Mouse (Mus musculus): ENCODE results near the gene Clock. TPM values are rescaled to one million over a fixed set of nuclear protein-coding genes. Genes with fewer than 3 reads are reported as not detected.

Gene Clock
- polyA plus RNA-seq, 1 experiment = 25.3 TPM

- 20% methylated on average over 2 of the region's 2 CpGs for WGBS
- no peak overlapping the region for H3K27ac ChIP-seq (ENCODE audit: insufficient read depth, low read length)
- TF ChIP-seq CTCF (IDR thresholded peaks at IDR 0.05; ENCODE audit: borderline replicate concordance, insufficient read depth, low read depth, low read length) = no peak
- TF ChIP-seq POLR2A (IDR thresholded peaks at IDR 0.05; ENCODE audit: borderline replicate concordance, insufficient read depth, low read length) = no peak
- no peaks in the 10 kb centered on the region for H3K27me3 ChIP-seq (ENCODE audit: control insufficient read depth, insufficient read depth, low read length)
- no peak overlapping the region for H3K4me3 ChIP-seq (replicated peaks; ENCODE audit: insufficient read depth, low read depth, low read length)
- no peak for DNase-seq
- no peaks in the 10 kb centered on the region for H3K4me1 ChIP-seq (ENCODE audit: control insufficient read depth, insufficient read depth, low read length)
Observed at GRCm38 (mm10) chr5:76327296-76327695, 22.7 kb upstream of the Clock start.

DNA sequence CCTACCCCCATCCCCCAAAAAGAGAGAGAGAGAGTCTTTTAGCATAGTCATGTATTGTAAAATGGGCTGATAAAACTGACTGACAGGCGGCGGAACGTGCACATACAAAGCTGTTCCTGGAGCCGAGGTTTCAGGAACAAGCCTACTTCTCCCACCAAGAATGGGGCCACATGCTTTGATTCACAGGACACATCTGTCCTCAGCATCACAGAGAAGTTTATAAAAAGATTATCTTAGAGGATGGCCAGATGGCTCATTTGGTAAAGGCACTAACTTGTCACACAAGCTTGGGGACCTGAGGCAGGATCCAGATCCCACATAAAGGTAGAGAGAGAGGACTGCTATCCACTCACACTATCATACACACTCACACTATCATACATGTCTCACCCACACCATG lies 20.5 kb upstream of the Clock start:
- H3K4me3 ChIP-seq (replicated peaks; ENCODE audit: insufficient read depth, low read depth, low read length) = no peak overlapping the region
- no peak for TF ChIP-seq CTCF (IDR thresholded peaks at IDR 0.05; ENCODE audit: borderline replicate concordance, insufficient read depth, low read depth, low read length)
- no peak for TF ChIP-seq POLR2A (IDR thresholded peaks at IDR 0.05; ENCODE audit: borderline replicate concordance, insufficient read depth, low read length)
- 91% methylated on average over 4 of the region's 4 CpGs for WGBS
- H3K4me1 ChIP-seq (ENCODE audit: control insufficient read depth, insufficient read depth, low read length) = no peaks in the 10 kb centered on the region
- H3K27ac ChIP-seq (ENCODE audit: insufficient read depth, low read length) = no peak overlapping the region
- no peak for DNase-seq
- no peaks in the 10 kb centered on the region for H3K27me3 ChIP-seq (ENCODE audit: control insufficient read depth, insufficient read depth, low read length)

DNA sequence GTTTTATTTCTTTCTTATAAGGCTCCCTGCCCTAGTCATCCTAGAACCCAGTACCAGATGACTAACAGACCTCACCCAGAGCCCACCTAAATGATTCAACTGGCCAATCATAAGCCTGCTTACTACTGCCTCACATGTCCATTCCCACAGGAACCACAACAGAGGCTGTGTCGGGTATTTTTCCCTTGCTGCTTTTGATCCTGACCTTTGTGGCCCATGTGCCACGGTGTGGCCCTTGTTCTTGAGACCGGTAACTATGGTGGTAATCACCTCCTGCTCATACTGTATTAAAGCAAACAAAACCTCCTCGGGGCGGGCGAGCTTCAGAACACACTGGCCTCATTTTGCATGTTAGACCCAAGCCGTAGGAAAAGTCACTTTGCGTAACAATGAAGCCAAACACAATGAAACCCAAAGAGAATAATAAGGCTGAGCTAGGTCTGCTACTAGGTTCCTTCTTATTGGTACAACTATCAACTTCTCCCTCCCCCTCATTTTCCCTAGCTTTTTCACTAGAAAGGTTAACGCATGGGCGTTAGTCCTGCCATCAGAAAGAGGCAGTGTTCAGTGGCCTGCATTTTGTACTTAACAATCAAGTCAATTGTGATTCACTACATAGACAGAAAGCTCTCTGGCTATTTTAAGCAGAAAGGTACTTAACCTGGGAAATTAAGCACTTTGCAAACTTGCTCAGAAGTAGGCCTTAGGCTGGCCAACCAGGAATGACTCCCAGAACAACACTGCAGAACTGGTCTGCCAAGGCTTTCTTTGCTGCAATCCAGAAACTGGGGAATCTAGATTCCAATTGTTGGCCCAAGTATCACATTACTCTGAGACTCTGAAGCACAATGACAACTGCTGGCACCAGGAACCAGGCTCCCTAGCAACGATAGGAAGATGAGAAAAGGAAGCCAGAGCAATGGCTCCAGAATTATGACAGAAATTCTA lies 16.9 kb upstream of the Clock start:
- TF ChIP-seq POLR2A (IDR thresholded peaks at IDR 0.05; ENCODE audit: borderline replicate concordance, insufficient read depth, low read length) = no peak
- TF ChIP-seq CTCF (IDR thresholded peaks at IDR 0.05; ENCODE audit: borderline replicate concordance, insufficient read depth, low read depth, low read length) = no peak
- H3K4me1 ChIP-seq (ENCODE audit: control insufficient read depth, insufficient read depth, low read length) = no peaks in the 10 kb centered on the region
- 40% methylated on average over 11 of the region's 11 CpGs for WGBS
- DNase-seq = no peak
- no peaks in the 10 kb centered on the region for H3K27me3 ChIP-seq (ENCODE audit: control insufficient read depth, insufficient read depth, low read length)
- H3K27ac ChIP-seq (ENCODE audit: insufficient read depth, low read length) = no peak overlapping the region
- no peak overlapping the region for H3K4me3 ChIP-seq (replicated peaks; ENCODE audit: insufficient read depth, low read depth, low read length)

GRCm38 (mm10) chr5:76308206-76308605 lies 3.6 kb upstream of the Clock start:
- no peak for DNase-seq
- WGBS = 27% methylated on average over 2 of the region's 2 CpGs
- H3K4me3 ChIP-seq (replicated peaks; ENCODE audit: insufficient read depth, low read depth, low read length) = no peak overlapping the region
- H3K4me1 ChIP-seq (ENCODE audit: control insufficient read depth, insufficient read depth, low read length) = peaks cover 3% of the 10 kb centered on the region; the same call in 1 of the 2 replicates
- H3K27me3 ChIP-seq (ENCODE audit: control insufficient read depth, insufficient read depth, low read length) = peaks cover 1% of the 10 kb centered on the region; the same call in 1 of the 2 replicates
- H3K27ac ChIP-seq (ENCODE audit: insufficient read depth, low read length) = no peak overlapping the region
- TF ChIP-seq CTCF (IDR thresholded peaks at IDR 0.05; ENCODE audit: borderline replicate concordance, insufficient read depth, low read depth, low read length) (no peak), POLR2A (IDR thresholded peaks at IDR 0.05; ENCODE audit: borderline replicate concordance, insufficient read depth, low read length) (no peak)

DNA sequence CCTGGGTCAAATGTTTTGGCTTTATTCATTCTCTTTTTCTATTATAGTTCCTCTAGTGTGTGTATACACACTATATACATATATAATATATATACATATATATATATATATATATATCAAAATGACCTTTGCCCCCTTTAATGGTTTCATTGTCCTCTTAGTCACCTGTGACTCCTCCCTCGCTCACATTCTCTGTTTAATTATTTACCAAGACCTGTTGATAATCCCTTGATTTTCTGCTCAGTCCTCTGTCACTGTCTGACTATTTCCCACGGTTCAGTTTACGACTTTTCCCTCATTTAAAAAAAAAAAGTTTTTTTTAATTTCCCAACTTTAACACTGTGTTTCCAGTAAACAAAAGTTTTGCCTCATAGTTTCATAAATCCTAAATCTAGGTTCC lies 1.7 kb upstream of the Clock start:
- TF ChIP-seq POLR2A (IDR thresholded peaks at IDR 0.05; ENCODE audit: borderline replicate concordance, insufficient read depth, low read length) = no peak
- TF ChIP-seq CTCF (IDR thresholded peaks at IDR 0.05; ENCODE audit: borderline replicate concordance, insufficient read depth, low read depth, low read length) = no peak
- Histone ChIP-seq H3K4me1 (ENCODE audit: control insufficient read depth, insufficient read depth, low read length) (peaks cover 5% of the 10 kb centered on the region; the same call in 1 of the 2 replicates), H3K4me3 (replicated peaks; ENCODE audit: insufficient read depth, low read depth, low read length) (no peak overlapping the region), H3K27me3 (ENCODE audit: control insufficient read depth, insufficient read depth, low read length) (peaks cover 1% of the 10 kb centered on the region; the same call in 1 of the 2 replicates), H3K27ac (ENCODE audit: insufficient read depth, low read length) (no peak overlapping the region)
- no peak for DNase-seq
- WGBS = 89% methylated on average over 3 of the region's 3 CpGs

GRCm38 (mm10) chr5:76305616-76306015 lies 1.0 kb upstream of the Clock start:
- Histone ChIP-seq H3K27ac (ENCODE audit: insufficient read depth, low read length) (no peak overlapping the region), H3K4me3 (replicated peaks; ENCODE audit: insufficient read depth, low read depth, low read length) (peak overlapping the region; percentile 6), H3K4me1 (ENCODE audit: control insufficient read depth, insufficient read depth, low read length) (peaks cover 5% of the 10 kb centered on the region; the same call in 1 of the 2 replicates), H3K27me3 (ENCODE audit: control insufficient read depth, insufficient read depth, low read length) (peaks cover 1% of the 10 kb centered on the region; the same call in 1 of the 2 replicates)
- WGBS = 4% methylated on average over 8 of the region's 8 CpGs
- DNase-seq = peak in 1 of 2 experiments; percentile 38
- no peak for TF ChIP-seq POLR2A (IDR thresholded peaks at IDR 0.05; ENCODE audit: borderline replicate concordance, insufficient read depth, low read length)
- TF ChIP-seq CTCF (IDR thresholded peaks at IDR 0.05; ENCODE audit: borderline replicate concordance, insufficient read depth, low read depth, low read length) = no peak

GRCm38 (mm10) chr5:76303745-76304451 lies 694 bp downstream of the Clock start:
- H3K4me1 ChIP-seq (ENCODE audit: control insufficient read depth, insufficient read depth, low read length) = peaks cover 2% of the 10 kb centered on the region; the same call in 1 of the 2 replicates
- TF ChIP-seq POLR2A (IDR thresholded peaks at IDR 0.05; ENCODE audit: borderline replicate concordance, insufficient read depth, low read length) (no peak), CTCF (IDR thresholded peaks at IDR 0.05; ENCODE audit: borderline replicate concordance, insufficient read depth, low read depth, low read length) (no peak)
- peak overlapping the region; percentile 53; the same call in 1 of the 2 replicates for H3K27ac ChIP-seq (ENCODE audit: insufficient read depth, low read length)
- H3K4me3 ChIP-seq (replicated peaks; ENCODE audit: insufficient read depth, low read depth, low read length) = peak overlapping the region; percentile 85
- no peaks in the 10 kb centered on the region for H3K27me3 ChIP-seq (ENCODE audit: control insufficient read depth, insufficient read depth, low read length)
- WGBS = under 1% methylated on average over 94 of the region's 100 CpGs
- DNase-seq = peak; percentile 91 to 92
